8 mouse cellular contexts compared by ENCODE assay signal in genomic region chr9:81863181-81863887, GRCm38 (mm10). TPM values are rescaled to one million over a fixed set of nuclear protein-coding genes. Genes with fewer than 3 reads are reported as not detected.
DNase-seq lines count a peak whose midpoint lies in the region; ATAC-seq and TF ChIP-seq lines count a peak whose summit lies in the region.

TSS of gene Mei4 (plus strand) at chr9:81863670.

- no peak within 1 kb of the TSS for H3K27ac ChIP-seq in liver, embryonic 14.5 days
- H3K27ac ChIP-seq in neural tube, embryonic 12.5 days: no peak within 1 kb of the TSS
- H3K27ac ChIP-seq in stomach, embryonic 16.5 days (ENCODE audit: low read length): no peak within 1 kb of the TSS

- TF ChIP-seq CTCF in liver, embryonic 14.5 days (IDR thresholded peaks at IDR 0.05; ENCODE audit: low read depth): peak; percentile 49

- no peaks in the 10 kb centered on the region for H3K9me3 ChIP-seq in erythroblast, embryonic 14.5 days (ENCODE audit: control insufficient read depth, low read length)
- H3K9me3 ChIP-seq in liver, embryonic 14.5 days (ENCODE audit: control insufficient read depth, low read length): no peaks in the 10 kb centered on the region
- no peaks in the 10 kb centered on the region for H3K9me3 ChIP-seq in neural tube, embryonic 12.5 days
- H3K9me3 ChIP-seq in stomach, embryonic 16.5 days (replicated peaks; ENCODE audit: control insufficient read depth, low read length): no peaks in the 10 kb centered on the region

- peak within 1 kb of the TSS; percentile 50 for H3K4me3 ChIP-seq in erythroblast, embryonic 14.5 days (replicated peaks)
- H3K4me3 ChIP-seq in liver, embryonic 14.5 days (ENCODE audit: insufficient read depth in 1 of 2, low read depth in 2 of 2, low read length in 2 of 2): peak within 1 kb of the TSS; percentile 34 to 53
- H3K4me3 ChIP-seq in neural tube, embryonic 12.5 days: peak within 1 kb of the TSS; percentile 49
- H3K4me3 ChIP-seq in stomach, embryonic 16.5 days (replicated peaks; ENCODE audit: low read length): peak within 1 kb of the TSS; percentile 57

- intact Hi-C loops in heart, postnatal 10 days (cut with DNase I): no loop called here

- H3K9ac ChIP-seq in liver, embryonic 14.5 days (replicated peaks): peak within 1 kb of the TSS; percentile 11; the same call in 1 of the 2 replicates
- H3K9ac ChIP-seq in neural tube, embryonic 12.5 days: peak within 1 kb of the TSS; percentile 40; the same call in 1 of the 2 replicates
- H3K9ac ChIP-seq in stomach, embryonic 16.5 days (ENCODE audit: low read length): peak within 1 kb of the TSS; percentile 75

- 3% methylated on average over 32 of the region's 32 CpGs for WGBS in liver, embryonic 14.5 days (ENCODE audit: insufficient replicate concordance)
- WGBS in neural tube, embryonic 12.5 days: 4% methylated on average over 32 of the region's 32 CpGs
- under 1% methylated on average over 32 of the region's 32 CpGs for WGBS in stomach, embryonic 16.5 days

- peaks cover 7% of the 10 kb centered on the region for H3K27me3 ChIP-seq in erythroblast, embryonic 14.5 days (ENCODE audit: control insufficient read depth)
- H3K27me3 ChIP-seq in liver, embryonic 14.5 days (ENCODE audit: control insufficient read depth, insufficient read depth, low read length): no peaks in the 10 kb centered on the region
- no peaks in the 10 kb centered on the region; the same call in 1 of the 2 replicates for H3K27me3 ChIP-seq in neural tube, embryonic 12.5 days (replicated peaks)
- no peaks in the 10 kb centered on the region; the same call in 1 of the 2 replicates for H3K27me3 ChIP-seq in stomach, embryonic 16.5 days (ENCODE audit: control insufficient read depth, insufficient read depth, low read length)

- peak within 1 kb of the TSS; percentile 62 for H3K4me2 ChIP-seq in liver, embryonic 14.5 days (ENCODE audit: low read depth)
- H3K4me2 ChIP-seq in neural tube, embryonic 12.5 days (replicated peaks): peak within 1 kb of the TSS; percentile 82
- peak within 1 kb of the TSS; percentile 71 for H3K4me2 ChIP-seq in stomach, embryonic 16.5 days (ENCODE audit: low read depth, low read length)

- H3K4me1 ChIP-seq in erythroblast, embryonic 14.5 days (ENCODE audit: control insufficient read depth): no peaks in the 10 kb centered on the region; the same call in none of the 2 replicates
- no peaks in the 10 kb centered on the region; a peak in 1 of 4 replicates for H3K4me1 ChIP-seq in liver, embryonic 14.5 days (replicated peaks; ENCODE audit: control insufficient read depth in 2 of 2, insufficient read depth in 2 of 2, low read length in 1 of 2)
- H3K4me1 ChIP-seq in neural tube, embryonic 12.5 days: no peaks in the 10 kb centered on the region
- no peaks in the 10 kb centered on the region for H3K4me1 ChIP-seq in stomach, embryonic 16.5 days (ENCODE audit: control insufficient read depth, insufficient read depth, low read length)

- DNase-seq in B cell, adult 2 months: peak; percentile 60 to 64
- peak; percentile 72 for DNase-seq in brain, embryonic 18.5 days (ENCODE audit: low read depth, low spot score)
- DNase-seq in heart, postnatal 10 days: peak; percentile 54 to 59
- peak; percentile 69 to 75 for DNase-seq in kidney, postnatal 36 days
- DNase-seq in liver, embryonic 14.5 days (ENCODE audit: low read depth in 3 of 3, low spot score in 3 of 3): peak; percentile 30 to 35 (median 32)

- no peak for TF ChIP-seq EP300 in liver, embryonic 14.5 days (IDR thresholded peaks at IDR 0.05; ENCODE audit: low read depth)

- H3K36me3 ChIP-seq in erythroblast, embryonic 14.5 days (ENCODE audit: control insufficient read depth): no peaks in the 10 kb centered on the region
- H3K36me3 ChIP-seq in liver, embryonic 14.5 days (replicated peaks; ENCODE audit: control insufficient read depth, insufficient read depth, low read depth): no peaks in the 10 kb centered on the region
- H3K36me3 ChIP-seq in neural tube, embryonic 12.5 days: no peaks in the 10 kb centered on the region
- H3K36me3 ChIP-seq in stomach, embryonic 16.5 days (ENCODE audit: control insufficient read depth, insufficient read depth, low read length): no peaks in the 10 kb centered on the region

- peak; percentile 91 for ATAC-seq in liver, embryonic 14.5 days (ENCODE audit: insufficient read depth)
- ATAC-seq in neural tube, embryonic 12.5 days (ENCODE audit: low FRiP score, low read depth): peak; percentile 99
- ATAC-seq in stomach, embryonic 16.5 days (ENCODE audit: insufficient read depth, low FRiP score): peak; percentile 97

RNA-seq across cellular contexts. Expression of gene Mei4, which starts in this region (rescaled TPM):
- polyA plus RNA-seq in erythroblast, embryonic 14.5 days (2012): not detected in 2 replicates
- total RNA-seq in heart, postnatal 10 days (2021): not detected
- 0.09 and 0.11 TPM in 2 replicates for polyA plus RNA-seq in liver, embryonic 14.5 days (2012; rRNA removed)
- 0.08 and 0.30 TPM in 2 replicates for polyA plus RNA-seq in liver, embryonic 14.5 days (2014; fragmentation: Nextera tagmentation; extraction: Ambion mirVana)
- 0.42 and 0.66 TPM in 2 replicates for polyA plus RNA-seq in neural tube, embryonic 12.5 days (2016; fragmentation: Nextera tagmentation; extraction: Ambion mirVana)
- 1.3 and 2.0 TPM in 2 replicates for polyA plus RNA-seq in stomach, embryonic 16.5 days (2015; fragmentation: Nextera tagmentation; extraction: Ambion mirVana)

Comparison
In these comparisons a context has a peak if more than half of its experiments do, and no peak if none do; other contexts are left out.
1. Peak in DNase-seq in heart, postnatal 10 days; RNA of the gene not detected or under 1 TPM.
2. Peak in DNase-seq, ATAC-seq, H3K4me3 ChIP-seq, H3K9ac ChIP-seq and H3K4me2 ChIP-seq in liver, embryonic 14.5 days; RNA of the gene not detected or under 1 TPM.
3. Peak in ATAC-seq, H3K4me3 ChIP-seq, H3K9ac ChIP-seq and H3K4me2 ChIP-seq in neural tube, embryonic 12.5 days; RNA of the gene not detected or under 1 TPM.
4. H3K9ac ChIP-seq: peak in every context shown above with its lines; median percentile 75 in stomach, embryonic 16.5 days; 40 in neural tube, embryonic 12.5 days; 11 in liver, embryonic 14.5 days.